ENCODE assay signal across 21 mouse cellular contexts in genomic region chr14:123240738-123241137, GRCm38 (mm10).
DNase-seq lines count a peak whose midpoint lies in the region; ATAC-seq lines count a peak whose summit lies in the region.
"Had no signal": no experiment of that assay in that cellular context is flagged by ENCODE, and none has a peak within 500 bp of the region (broad histone marks: within the 10 kb centered on the region; RNA-seq: fewer than 3 reads in every experiment).

No protein-coding gene starts in this region.

- H3K4me2 ChIP-seq in kidney, embryonic 16.5 days (replicated peaks; ENCODE audit: low read depth, low read length), result no peak overlapping the region
- H3K4me2 ChIP-seq in intestine, embryonic 16.5 days (ENCODE audit: low read depth, low read length), result no peak overlapping the region
- H3K4me2 ChIP-seq: embryonic facial prominence, embryonic 12.5 days; embryonic facial prominence, embryonic 15.5 days; forebrain, embryonic 15.5 days; heart, embryonic 11.5 days; hindbrain, embryonic 13.5 days had no signal

- intact Hi-C loops in heart, postnatal 14 days (cut with DNase I), result loop anchor here (2.0 kb wide), 1 partner anchor 288 kb away; no protein-coding TSS in a partner anchor

- ATAC-seq in kidney, embryonic 16.5 days (ENCODE audit: low FRiP score, low TSS enrichment), result peak; percentile 65
- ATAC-seq in intestine, embryonic 16.5 days, result 0 out of 2 replicates have a peak, but pooled peaks have one; percentile 36

- no peaks in the 10 kb centered on the region for H3K9me3 ChIP-seq in kidney, embryonic 16.5 days (ENCODE audit: low read length)
- H3K9me3 ChIP-seq in intestine, embryonic 16.5 days (ENCODE audit: control insufficient read depth, low read length), result no peaks in the 10 kb centered on the region
- H3K9me3 ChIP-seq: embryonic facial prominence, embryonic 12.5 days; embryonic facial prominence, embryonic 15.5 days; forebrain, embryonic 15.5 days; G1E; hindbrain, embryonic 10.5 days; hindbrain, embryonic 13.5 days had no signal

- DNase-seq in heart, adult 11 months, result peak; percentile 43
- no peak for DNase-seq in heart, postnatal 14 days
- peak; percentile 9 for DNase-seq in kidney, adult 9 months
- no peak for DNase-seq in kidney, postnatal 25 days
- no peak for DNase-seq in kidney, postnatal 4 days
- DNase-seq in cerebellum, adult 11 months, result no peak
- DNase-seq: B cell, adult 2 months; gastrocnemius, postnatal 10 days; gastrocnemius, postnatal 36 days; heart, postnatal 36 days had no signal

- no peak overlapping the region for H3K27ac ChIP-seq in kidney, embryonic 16.5 days (ENCODE audit: low read length)
- no peak overlapping the region for H3K27ac ChIP-seq in intestine, embryonic 16.5 days (ENCODE audit: low read length)
- H3K27ac ChIP-seq: embryonic facial prominence, embryonic 12.5 days; embryonic facial prominence, embryonic 15.5 days; forebrain, embryonic 15.5 days; hindbrain, embryonic 10.5 days; hindbrain, embryonic 13.5 days had no signal

- no peaks in the 10 kb centered on the region for H3K36me3 ChIP-seq in kidney, embryonic 16.5 days (ENCODE audit: insufficient read depth, low read length)
- no peaks in the 10 kb centered on the region for H3K36me3 ChIP-seq in intestine, embryonic 16.5 days (ENCODE audit: control insufficient read depth, insufficient read depth, low read length)
- H3K36me3 ChIP-seq: embryonic facial prominence, embryonic 12.5 days; embryonic facial prominence, embryonic 15.5 days; forebrain, embryonic 15.5 days; G1E; hindbrain, embryonic 10.5 days; hindbrain, embryonic 13.5 days had no signal

- H3K4me1 ChIP-seq in kidney, embryonic 16.5 days (ENCODE audit: insufficient read depth, low read length), result no peaks in the 10 kb centered on the region; the same call in 1 of the 2 replicates
- no peaks in the 10 kb centered on the region for H3K4me1 ChIP-seq in intestine, embryonic 16.5 days (ENCODE audit: control insufficient read depth, insufficient read depth, low read length)
- H3K4me1 ChIP-seq: embryonic facial prominence, embryonic 12.5 days; embryonic facial prominence, embryonic 15.5 days; hindbrain, embryonic 10.5 days; hindbrain, embryonic 13.5 days had no signal

- no peak overlapping the region for H3K4me3 ChIP-seq in kidney, embryonic 16.5 days (ENCODE audit: low read length)
- H3K4me3 ChIP-seq in intestine, embryonic 16.5 days (ENCODE audit: low read length), result no peak overlapping the region
- H3K4me3 ChIP-seq: embryonic facial prominence, embryonic 12.5 days; embryonic facial prominence, embryonic 15.5 days; forebrain, embryonic 15.5 days; hindbrain, embryonic 10.5 days; hindbrain, embryonic 13.5 days had no signal

- 52% methylated on average over 1 of the region's 1 CpGs for WGBS in kidney, embryonic 16.5 days
- whole genome bisulfite sequencing in intestine, embryonic 16.5 days, result 52% methylated on average over 1 of the region's 1 CpGs

- H3K27me3 ChIP-seq in kidney, embryonic 16.5 days (ENCODE audit: insufficient read depth, low read length), result no peaks in the 10 kb centered on the region
- H3K27me3 ChIP-seq in intestine, embryonic 16.5 days (replicated peaks; ENCODE audit: control insufficient read depth, insufficient read depth, low read length), result no peaks in the 10 kb centered on the region
- H3K27me3 ChIP-seq: CH12.LX; embryonic facial prominence, embryonic 12.5 days; embryonic facial prominence, embryonic 15.5 days; forebrain, embryonic 15.5 days; hindbrain, embryonic 13.5 days; Patski had no signal

- no peak overlapping the region for H3K9ac ChIP-seq in kidney, embryonic 16.5 days (replicated peaks; ENCODE audit: low read length)
- no peak overlapping the region for H3K9ac ChIP-seq in intestine, embryonic 16.5 days (ENCODE audit: low read depth, low read length)
- H3K9ac ChIP-seq: embryonic facial prominence, embryonic 12.5 days; embryonic facial prominence, embryonic 15.5 days; forebrain, embryonic 15.5 days; hindbrain, embryonic 13.5 days had no signal

Comparison
In these comparisons a context has a peak if more than half of its experiments do, and no peak if none do; other contexts are left out.
1. DNase-seq: peak in heart, adult 11 months (single experiment) and kidney, adult 9 months (single experiment); none in heart, postnatal 14 days (0 of 2), kidney, postnatal 25 days (0 of 2), kidney, postnatal 4 days (0 of 2) and cerebellum, adult 11 months (single experiment).